Mouse (Mus musculus): ENCODE measurements at regions not wholly inside any gene's neighbourhood (a gene's known extent, or its start where the extent isn't known, plus 50 kb on each side); places are given as distances from the start of the nearest gene placed in this dataset.

GRCm38 (mm10) chr7:145031275-145031674 lies 91.5 kb upstream of the Ccnd1 start:
- ATAC-seq (peak; percentile 8), DNase-seq (ENCODE audit: low spot score) (no peak)
- Histone ChIP-seq H3K9me3 (ENCODE audit: low read length) (no peaks in the 10 kb centered on the region), H3K4me3 (ENCODE audit: low read length) (peak overlapping the region; percentile 30), H3K27me3 (ENCODE audit: insufficient read depth, low read length) (no peaks in the 10 kb centered on the region), H3K36me3 (ENCODE audit: insufficient read depth, low read length) (no peaks in the 10 kb centered on the region), H3K27ac (no peak overlapping the region), H3K9ac (replicated peaks; ENCODE audit: low read length) (no peak overlapping the region), H3K4me1 (ENCODE audit: insufficient read depth, low read length) (no peaks in the 10 kb centered on the region), H3K4me2 (ENCODE audit: low read depth, low read length) (peak overlapping the region; percentile 67)
- 8% methylated on average over 7 of the region's 7 CpGs for WGBS
- TF ChIP-seq CTCF (IDR thresholded peaks at IDR 0.05; ENCODE audit: low read depth) = no peak

DNA sequence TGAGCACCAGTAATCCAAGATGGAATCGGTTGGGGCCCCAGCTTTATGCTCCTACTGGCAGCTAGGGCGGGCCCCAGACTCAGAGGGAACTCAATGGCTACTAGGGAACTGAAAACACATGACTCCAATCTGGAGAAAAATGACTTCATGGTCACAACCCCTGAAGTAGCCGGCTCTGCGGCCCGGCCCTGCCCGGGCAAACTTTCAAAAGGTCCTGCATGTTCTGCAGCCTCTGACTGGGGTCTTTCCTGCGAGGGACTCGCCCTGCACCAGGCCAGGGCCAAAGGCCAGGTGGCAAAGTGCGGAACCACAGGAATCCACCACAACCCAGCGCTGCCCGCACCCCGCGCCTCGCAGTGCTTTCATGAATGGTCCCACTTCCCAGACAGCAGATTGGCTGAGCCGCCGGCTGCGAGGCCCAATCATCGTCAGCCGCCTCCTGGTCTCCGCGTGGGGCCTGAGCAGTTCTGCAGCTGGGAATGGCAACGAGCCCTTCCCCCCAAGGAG lies 91.0 kb upstream of the Ccnd1 start:
- no peak for TF ChIP-seq CTCF (IDR thresholded peaks at IDR 0.05; ENCODE audit: low read depth)
- Histone ChIP-seq H3K4me2 (ENCODE audit: low read depth, low read length) (peak overlapping the region; percentile 67), H3K27me3 (ENCODE audit: insufficient read depth, low read length) (no peaks in the 10 kb centered on the region), H3K9ac (replicated peaks; ENCODE audit: low read length) (no peak overlapping the region), H3K4me3 (ENCODE audit: low read length) (peak overlapping the region; percentile 30), H3K36me3 (ENCODE audit: insufficient read depth, low read length) (no peaks in the 10 kb centered on the region), H3K4me1 (ENCODE audit: insufficient read depth, low read length) (no peaks in the 10 kb centered on the region), H3K27ac (no peak overlapping the region), H3K9me3 (ENCODE audit: low read length) (no peaks in the 10 kb centered on the region)
- WGBS = under 1% methylated on average over 22 of the region's 22 CpGs
- DNase-seq (ENCODE audit: low spot score) = peak; percentile 88
- ATAC-seq = peak; percentile 94

- Histone ChIP-seq H3K9me3 (ENCODE audit: low read length) (no peaks in the 10 kb centered on the region), H3K36me3 (ENCODE audit: insufficient read depth, low read length) (no peaks in the 10 kb centered on the region), H3K4me3 (ENCODE audit: low read length) (no peak overlapping the region), H3K4me1 (ENCODE audit: insufficient read depth, low read length) (no peaks in the 10 kb centered on the region), H3K27ac (no peak overlapping the region), H3K27me3 (ENCODE audit: insufficient read depth, low read length) (no peaks in the 10 kb centered on the region), H3K9ac (replicated peaks; ENCODE audit: low read length) (no peak overlapping the region), H3K4me2 (ENCODE audit: low read depth, low read length) (no peak overlapping the region)
- TF ChIP-seq CTCF (IDR thresholded peaks at IDR 0.05; ENCODE audit: low read depth) = 0 out of 2 replicates have a peak, but pooled peaks have one; percentile 18
- ATAC-seq (no peak), DNase-seq (ENCODE audit: low spot score) (no peak)
- 91% methylated on average over 4 of the region's 4 CpGs for WGBS
Observed at GRCm38 (mm10) chr7:145029622-145030021, 89.9 kb upstream of the Ccnd1 start.

DNA sequence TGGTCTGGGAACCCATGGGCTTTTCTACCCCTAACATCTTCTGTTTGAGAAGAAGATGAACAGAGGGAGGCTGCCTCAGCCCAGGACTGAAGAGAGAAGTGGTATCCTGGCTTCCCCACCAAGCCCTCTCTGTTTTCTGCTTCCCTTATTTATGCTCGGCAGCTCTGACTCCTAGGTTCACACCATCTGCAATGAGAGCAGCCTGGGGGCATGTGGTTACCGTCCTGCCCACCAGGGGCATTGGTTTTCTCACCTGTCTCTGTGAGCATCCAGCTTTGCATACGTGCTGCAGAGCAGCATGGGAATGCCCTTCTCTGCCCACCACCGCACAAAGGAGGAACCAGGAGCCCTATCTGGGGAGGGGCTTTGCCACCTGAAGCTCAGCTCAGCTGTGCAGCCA lies 89.4 kb upstream of the Ccnd1 start:
- H3K9ac ChIP-seq (replicated peaks; ENCODE audit: low read length) = no peak overlapping the region
- DNase-seq (ENCODE audit: low spot score) = peak; percentile 10
- peak; percentile 30; the same call in 1 of the 2 replicates for TF ChIP-seq CTCF (IDR thresholded peaks at IDR 0.05; ENCODE audit: low read depth)
- H3K4me3 ChIP-seq (ENCODE audit: low read length) = no peak overlapping the region
- H3K36me3 ChIP-seq (ENCODE audit: insufficient read depth, low read length) = no peaks in the 10 kb centered on the region
- 47% methylated on average over 4 of the region's 4 CpGs for WGBS
- no peak for ATAC-seq
- no peaks in the 10 kb centered on the region for H3K27me3 ChIP-seq (ENCODE audit: insufficient read depth, low read length)
- no peak overlapping the region for H3K27ac ChIP-seq
- H3K9me3 ChIP-seq (ENCODE audit: low read length) = no peaks in the 10 kb centered on the region
- no peak overlapping the region for H3K4me2 ChIP-seq (ENCODE audit: low read depth, low read length)
- no peaks in the 10 kb centered on the region for H3K4me1 ChIP-seq (ENCODE audit: insufficient read depth, low read length)

DNA sequence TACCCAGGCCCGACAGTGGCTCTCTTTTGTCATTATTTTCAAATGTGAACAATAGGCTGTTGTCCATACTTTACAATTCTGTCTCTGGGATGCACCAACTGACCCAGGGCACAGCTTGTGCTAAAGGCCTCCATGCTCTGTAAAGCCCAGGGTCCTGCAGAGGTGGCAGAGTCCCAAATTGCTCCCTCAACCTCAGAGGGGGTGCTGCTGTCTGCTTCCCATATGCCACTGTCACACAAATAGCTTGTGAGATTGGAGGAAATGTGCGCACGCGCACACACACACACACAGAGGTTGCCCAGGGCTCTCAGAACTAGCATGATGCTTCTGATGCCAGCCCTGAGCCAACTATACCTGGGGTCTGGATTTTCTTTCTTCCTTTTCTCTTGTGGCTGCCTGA lies 87.3 kb upstream of the Ccnd1 start:
- Histone ChIP-seq H3K27ac (no peak overlapping the region), H3K9ac (replicated peaks; ENCODE audit: low read length) (no peak overlapping the region), H3K36me3 (ENCODE audit: insufficient read depth, low read length) (no peaks in the 10 kb centered on the region), H3K27me3 (ENCODE audit: insufficient read depth, low read length) (no peaks in the 10 kb centered on the region), H3K9me3 (ENCODE audit: low read length) (no peaks in the 10 kb centered on the region), H3K4me1 (ENCODE audit: insufficient read depth, low read length) (no peaks in the 10 kb centered on the region), H3K4me3 (ENCODE audit: low read length) (no peak overlapping the region), H3K4me2 (ENCODE audit: low read depth, low read length) (no peak overlapping the region)
- DNase-seq (ENCODE audit: low spot score) (peak; percentile 30), ATAC-seq (no peak)
- TF ChIP-seq CTCF (IDR thresholded peaks at IDR 0.05; ENCODE audit: low read depth) = no peak
- 71% methylated on average over 4 of the region's 4 CpGs for WGBS

GRCm38 (mm10) chr7:145026014-145026285 lies 86.2 kb upstream of the Ccnd1 start:
- Histone ChIP-seq H3K9ac (replicated peaks; ENCODE audit: low read length) (no peak overlapping the region), H3K4me3 (ENCODE audit: low read length) (no peak overlapping the region), H3K4me1 (ENCODE audit: insufficient read depth, low read length) (no peaks in the 10 kb centered on the region), H3K9me3 (ENCODE audit: low read length) (no peaks in the 10 kb centered on the region), H3K36me3 (ENCODE audit: insufficient read depth, low read length) (no peaks in the 10 kb centered on the region), H3K4me2 (ENCODE audit: low read depth, low read length) (no peak overlapping the region), H3K27me3 (ENCODE audit: insufficient read depth, low read length) (no peaks in the 10 kb centered on the region), H3K27ac (no peak overlapping the region)
- 93% methylated on average over 5 of the region's 5 CpGs for WGBS
- DNase-seq (ENCODE audit: low spot score) (no peak), ATAC-seq (no peak)
- no peak for TF ChIP-seq CTCF (IDR thresholded peaks at IDR 0.05; ENCODE audit: low read depth)

GRCm38 (mm10) chr7:145025186-145026013 lies 85.7 kb upstream of the Ccnd1 start:
- no peak for DNase-seq (ENCODE audit: low spot score)
- no peak overlapping the region for H3K27ac ChIP-seq
- no peak overlapping the region for H3K4me3 ChIP-seq (ENCODE audit: low read length)
- no peaks in the 10 kb centered on the region for H3K4me1 ChIP-seq (ENCODE audit: insufficient read depth, low read length)
- no peak overlapping the region for H3K4me2 ChIP-seq (ENCODE audit: low read depth, low read length)
- no peak for ATAC-seq
- TF ChIP-seq CTCF (IDR thresholded peaks at IDR 0.05; ENCODE audit: low read depth) = no peak
- H3K9me3 ChIP-seq (ENCODE audit: low read length) = no peaks in the 10 kb centered on the region
- WGBS = 59% methylated on average over 6 of the region's 6 CpGs
- H3K9ac ChIP-seq (replicated peaks; ENCODE audit: low read length) = no peak overlapping the region
- H3K27me3 ChIP-seq (ENCODE audit: insufficient read depth, low read length) = no peaks in the 10 kb centered on the region
- H3K36me3 ChIP-seq (ENCODE audit: insufficient read depth, low read length) = no peaks in the 10 kb centered on the region
